Mouse (Mus musculus): ENCODE data around the gene Duxf3. TPM values are rescaled to one million over a fixed set of nuclear protein-coding genes. Genes with fewer than 3 reads are reported as not detected.

Gene Duxf3
- polyA plus RNA-seq, 2 experiments: not detected

DNA sequence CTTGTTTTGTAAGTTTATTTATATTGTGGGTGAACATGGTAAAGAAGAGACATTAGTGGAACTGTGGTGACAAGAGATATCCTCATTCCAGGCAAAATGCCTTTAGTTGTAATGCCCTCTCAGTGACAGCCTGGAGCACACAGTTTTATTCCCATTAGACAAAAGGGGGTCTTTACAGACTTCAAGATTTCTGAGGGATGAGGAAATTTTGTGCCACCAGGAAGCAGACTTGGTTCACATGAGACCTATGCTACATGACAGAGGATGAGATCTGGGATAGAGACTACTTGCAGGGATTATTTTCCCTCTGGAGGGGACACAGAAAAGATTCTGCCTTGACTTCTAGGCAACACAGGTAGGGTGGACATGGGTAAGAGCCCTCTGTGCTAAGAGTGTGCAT is 18.0 kb downstream of the Duxf3 start:
- no peaks in the 10 kb centered on the region for H3K27me3 ChIP-seq (ENCODE audit: control insufficient read depth, insufficient read depth, low read length)

DNA sequence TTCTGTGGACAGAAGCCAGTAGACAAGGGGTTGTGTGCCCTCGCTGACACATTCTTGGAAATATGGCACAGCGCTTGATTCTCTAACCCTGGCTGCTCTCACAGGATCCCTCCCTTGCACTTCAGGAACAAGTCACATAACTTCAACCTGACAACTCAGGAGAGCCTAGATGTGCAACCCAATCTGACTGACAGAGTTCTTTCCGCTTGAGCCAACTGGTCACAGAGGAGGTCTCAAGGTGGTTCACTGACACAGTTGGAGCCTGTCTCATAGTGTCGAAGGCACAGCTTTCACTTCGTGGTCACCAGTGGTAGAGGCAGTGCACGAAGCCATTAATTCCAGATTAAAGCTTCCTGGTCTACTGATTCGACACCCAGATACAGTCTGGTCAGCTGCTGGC is 20.2 kb downstream of the Duxf3 start:
- whole genome bisulfite sequencing (ENCODE audit: insufficient replicate concordance): 50% methylated on average over 7 of the region's 7 CpGs
- no peaks in the 10 kb centered on the region for H3K9me3 ChIP-seq (ENCODE audit: control insufficient read depth, low read length)
- no peaks in the 10 kb centered on the region for H3K27me3 ChIP-seq (ENCODE audit: control insufficient read depth, insufficient read depth, low read length)
- no peak for TF ChIP-seq EP300 (IDR thresholded peaks at IDR 0.05; ENCODE audit: low read depth)
- TF ChIP-seq CTCF (IDR thresholded peaks at IDR 0.05; ENCODE audit: low read depth): no peak
- H3K27ac ChIP-seq: no peak overlapping the region
- no peak overlapping the region for H3K9ac ChIP-seq (replicated peaks)
- no peak overlapping the region for H3K4me2 ChIP-seq (ENCODE audit: low read depth)
- H3K4me1 ChIP-seq (replicated peaks; ENCODE audit: control insufficient read depth in 2 of 2, insufficient read depth in 2 of 2, low read length in 1 of 2): no peaks in the 10 kb centered on the region
- H3K36me3 ChIP-seq (replicated peaks; ENCODE audit: control insufficient read depth, insufficient read depth, low read depth): no peaks in the 10 kb centered on the region
- ATAC-seq (ENCODE audit: insufficient read depth) (no peak), DNase-seq (ENCODE audit: low read depth in 3 of 3, low spot score in 3 of 3) (no peak)
- no peak overlapping the region for H3K4me3 ChIP-seq (ENCODE audit: insufficient read depth in 1 of 2, low read depth in 2 of 2, low read length in 2 of 2)

More for the DNA sequence above, 18.0 kb downstream of the Duxf3 start:
- TF ChIP-seq EP300 (IDR thresholded peaks at IDR 0.05; ENCODE audit: low read depth): no peak
- TF ChIP-seq CTCF (IDR thresholded peaks at IDR 0.05; ENCODE audit: low read depth): no peak
- no peak overlapping the region for H3K27ac ChIP-seq
- H3K4me2 ChIP-seq (ENCODE audit: low read depth): no peak overlapping the region
- ATAC-seq (ENCODE audit: insufficient read depth) (no peak), DNase-seq (ENCODE audit: low read depth in 3 of 3, low spot score in 3 of 3) (no peak)
- H3K4me3 ChIP-seq (ENCODE audit: insufficient read depth in 1 of 2, low read depth in 2 of 2, low read length in 2 of 2): no peak overlapping the region
- no peaks in the 10 kb centered on the region for H3K9me3 ChIP-seq (ENCODE audit: control insufficient read depth, low read length)
- no peaks in the 10 kb centered on the region for H3K4me1 ChIP-seq (replicated peaks; ENCODE audit: control insufficient read depth in 2 of 2, insufficient read depth in 2 of 2, low read length in 1 of 2)
- no peaks in the 10 kb centered on the region for H3K36me3 ChIP-seq (replicated peaks; ENCODE audit: control insufficient read depth, insufficient read depth, low read depth)
- no peak overlapping the region for H3K9ac ChIP-seq (replicated peaks)

DNA sequence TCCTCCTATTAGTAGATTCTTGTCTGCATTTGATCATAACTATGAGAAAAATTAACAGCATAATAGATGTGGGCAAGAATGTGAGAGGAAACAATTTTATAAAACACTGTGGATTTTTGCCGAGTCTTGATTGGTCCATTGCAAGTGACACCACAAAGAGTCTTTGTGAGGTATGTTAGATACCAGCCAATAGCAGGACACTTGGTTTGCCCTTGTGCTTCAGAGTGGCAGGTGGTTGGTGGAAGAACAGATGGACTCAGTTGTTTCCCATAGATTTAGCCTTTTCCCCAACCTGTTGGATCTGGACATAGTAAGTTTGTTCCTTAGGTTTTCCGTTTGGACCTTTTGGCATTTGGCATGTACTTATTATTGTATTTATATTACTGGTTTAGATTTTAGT is 21.3 kb downstream of the Duxf3 start:
- no peak overlapping the region for H3K27ac ChIP-seq
- no peaks in the 10 kb centered on the region for H3K36me3 ChIP-seq (replicated peaks; ENCODE audit: control insufficient read depth, insufficient read depth, low read depth)
- no peak overlapping the region for H3K4me2 ChIP-seq (ENCODE audit: low read depth)
- no peak overlapping the region for H3K4me3 ChIP-seq (ENCODE audit: insufficient read depth in 1 of 2, low read depth in 2 of 2, low read length in 2 of 2)
- H3K9me3 ChIP-seq (ENCODE audit: control insufficient read depth, low read length): no peaks in the 10 kb centered on the region
- no peaks in the 10 kb centered on the region for H3K4me1 ChIP-seq (replicated peaks; ENCODE audit: control insufficient read depth in 2 of 2, insufficient read depth in 2 of 2, low read length in 1 of 2)
- no peak for ATAC-seq (ENCODE audit: insufficient read depth)
- no peak for DNase-seq (ENCODE audit: low read depth in 3 of 3, low spot score in 3 of 3)
- H3K27me3 ChIP-seq (ENCODE audit: control insufficient read depth, insufficient read depth, low read length): no peaks in the 10 kb centered on the region
- no peak overlapping the region for H3K9ac ChIP-seq (replicated peaks)
- 66% methylated on average over 2 of the region's 2 CpGs for WGBS (ENCODE audit: insufficient replicate concordance)
- TF ChIP-seq EP300 (IDR thresholded peaks at IDR 0.05; ENCODE audit: low read depth) (no peak), CTCF (IDR thresholded peaks at IDR 0.05; ENCODE audit: low read depth) (no peak)

DNA sequence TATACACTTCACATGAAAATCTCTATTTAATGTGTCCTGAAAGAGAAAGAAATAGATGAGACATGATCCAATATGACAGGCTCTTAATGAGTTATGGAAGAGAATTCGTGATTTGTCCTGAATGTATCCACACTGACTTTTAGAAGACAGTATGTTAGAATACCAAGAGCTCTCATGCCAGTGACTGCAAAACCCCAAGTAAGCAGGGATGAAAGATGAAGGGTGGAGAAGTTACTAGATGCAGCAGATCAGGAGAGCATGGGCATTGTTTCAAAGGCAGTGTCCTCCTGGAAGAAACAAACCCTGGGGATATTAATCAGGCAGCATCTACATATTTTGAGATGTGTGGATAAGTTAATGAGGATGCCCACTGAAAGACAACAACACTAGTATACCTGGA is 22.0 kb downstream of the Duxf3 start:
- H3K36me3 ChIP-seq (replicated peaks; ENCODE audit: control insufficient read depth, insufficient read depth, low read depth): no peaks in the 10 kb centered on the region
- no peak overlapping the region for H3K4me2 ChIP-seq (ENCODE audit: low read depth)
- H3K9ac ChIP-seq (replicated peaks): no peak overlapping the region
- WGBS (ENCODE audit: insufficient replicate concordance): 33% methylated on average over 1 of the region's 1 CpGs
- no peak overlapping the region for H3K27ac ChIP-seq
- no peak overlapping the region for H3K4me3 ChIP-seq (ENCODE audit: insufficient read depth in 1 of 2, low read depth in 2 of 2, low read length in 2 of 2)
- DNase-seq (ENCODE audit: low read depth in 3 of 3, low spot score in 3 of 3): no peak
- H3K9me3 ChIP-seq (ENCODE audit: control insufficient read depth, low read length): no peaks in the 10 kb centered on the region; the same call in 1 of the 2 replicates
- H3K4me1 ChIP-seq (replicated peaks; ENCODE audit: control insufficient read depth in 2 of 2, insufficient read depth in 2 of 2, low read length in 1 of 2): no peaks in the 10 kb centered on the region
- no peaks in the 10 kb centered on the region for H3K27me3 ChIP-seq (ENCODE audit: control insufficient read depth, insufficient read depth, low read length)
- ATAC-seq (ENCODE audit: insufficient read depth): no peak
- TF ChIP-seq EP300 (IDR thresholded peaks at IDR 0.05; ENCODE audit: low read depth): no peak

DNA sequence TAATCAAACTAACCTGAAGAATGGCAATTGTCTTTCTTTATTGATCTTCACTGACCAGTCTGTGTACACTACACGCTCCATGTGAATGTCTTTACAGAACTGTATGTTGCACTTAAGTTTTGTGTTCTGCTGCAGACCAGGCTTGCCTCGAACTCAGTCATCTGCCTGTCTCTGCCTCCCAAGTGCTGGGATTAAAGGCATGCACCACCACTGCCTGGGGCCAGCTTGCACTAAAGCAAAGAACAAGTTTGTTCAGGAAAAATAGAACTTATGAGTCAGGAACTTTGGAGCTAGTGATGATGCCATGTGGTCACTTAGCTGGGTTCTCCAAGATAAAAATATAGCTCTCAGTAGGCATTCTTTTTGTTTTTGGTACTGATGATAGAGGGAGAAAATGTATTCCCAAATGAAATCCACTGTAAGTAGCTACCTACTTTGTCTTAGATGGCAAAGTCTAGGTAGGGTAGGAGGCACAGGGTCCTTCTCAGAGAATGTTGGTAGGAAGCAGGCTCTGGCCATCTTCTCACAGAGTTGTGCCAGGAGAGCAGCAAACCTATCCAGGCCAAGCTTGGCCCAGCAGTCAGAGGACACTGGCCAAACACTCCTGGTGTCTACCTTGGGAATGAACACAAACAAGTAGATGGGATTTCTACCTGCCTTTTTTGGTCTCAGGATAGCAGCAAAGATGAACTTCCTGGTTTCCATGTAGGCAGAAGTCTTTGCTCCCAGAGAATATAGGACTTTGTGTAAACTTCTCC is 22.6 kb downstream of the Duxf3 start:
- no peaks in the 10 kb centered on the region for H3K4me1 ChIP-seq (replicated peaks; ENCODE audit: control insufficient read depth in 2 of 2, insufficient read depth in 2 of 2, low read length in 1 of 2)
- no peaks in the 10 kb centered on the region for H3K36me3 ChIP-seq (replicated peaks; ENCODE audit: control insufficient read depth, insufficient read depth, low read depth)
- no peak for TF ChIP-seq CTCF (IDR thresholded peaks at IDR 0.05; ENCODE audit: low read depth)
- TF ChIP-seq EP300 (IDR thresholded peaks at IDR 0.05; ENCODE audit: low read depth): no peak
- ATAC-seq (ENCODE audit: insufficient read depth) (no peak), DNase-seq (ENCODE audit: low read depth in 3 of 3, low spot score in 3 of 3) (no peak)
- no peaks in the 10 kb centered on the region; the same call in 1 of the 2 replicates for H3K9me3 ChIP-seq (ENCODE audit: control insufficient read depth, low read length)
- no peak overlapping the region for H3K27ac ChIP-seq
- no peak overlapping the region for H3K9ac ChIP-seq (replicated peaks)
- 35% methylated on average over 2 of the region's 2 CpGs for WGBS (ENCODE audit: insufficient replicate concordance)
- no peaks in the 10 kb centered on the region for H3K27me3 ChIP-seq (ENCODE audit: control insufficient read depth, insufficient read depth, low read length)
- no peak overlapping the region for H3K4me2 ChIP-seq (ENCODE audit: low read depth)
- H3K4me3 ChIP-seq (ENCODE audit: insufficient read depth in 1 of 2, low read depth in 2 of 2, low read length in 2 of 2): no peak overlapping the region

Measured in liver, embryonic 14.5 days (tissue).